Mouse (Mus musculus) neural tube, embryonic 11.5 days (tissue): ENCODE data around the gene Rbfox2. TPM values are rescaled to one million over a fixed set of nuclear protein-coding genes. Genes with fewer than 3 reads are reported as not detected.
"Not testable (repeated sequence)": the region's sequence is repeated elsewhere in the genome, so short reads cannot be mapped to it uniquely, and the experiment has no call there.

ENCODE experiments used
- ATAC-seq: fragments of 200-750 bp; cut with Nextera tagmentation; 2 replicates; pipeline ENCODE4 v1.8.0; 2017; ENCODE audit warnings: moderate number of reproducible peaks, mild to moderate bottlenecking, moderate TSS enrichment, moderate library complexity; ENCODE audit not compliant: insufficient read depth, low FRiP score, low TSS enrichment
- DNase-seq: peaks from one replicate; pipeline ENCODE4 v3.0.0-alpha.2; 2015; ENCODE audit warnings: low spot score
- H3K27ac ChIP-seq: fragments of 300-500 bp; sonication (generic); 2 replicates; pipeline ENCODE4 v1.5.1; 2014; ENCODE audit warnings: low read depth, mild to moderate bottlenecking, low read length
- H3K27me3 ChIP-seq: fragments of 300-500 bp; sonication (generic); 2 replicates; pipeline ENCODE4 v1.6.1; 2014; ENCODE audit warnings: mild to moderate bottlenecking, low read length, mixed read lengths; ENCODE audit not compliant: control insufficient read depth, insufficient read depth
- H3K36me3 ChIP-seq: fragments of 300-500 bp; sonication (generic); 2 replicates; pipeline ENCODE4 v1.6.1; 2014; ENCODE audit warnings: mild to moderate bottlenecking, low read length, moderate library complexity, mixed read lengths; ENCODE audit not compliant: control insufficient read depth, insufficient read depth
- H3K4me1 ChIP-seq: fragments of 300-500 bp; sonication (generic); 2 replicates; pipeline ENCODE4 v1.6.1; 2014; ENCODE audit warnings: low read length, mixed read lengths; ENCODE audit not compliant: control insufficient read depth, insufficient read depth
- H3K4me2 ChIP-seq: fragments of 300-500 bp; sonication (generic); 2 replicates; pipeline ENCODE4 v1.6.1; 2014; ENCODE audit warnings: low read depth, mild to moderate bottlenecking, moderate library complexity
- H3K4me3 ChIP-seq: fragments of 300-500 bp; sonication (generic); 2 replicates; pipeline ENCODE4 v1.5.1; 2014; ENCODE audit warnings: low read depth, low read length
- H3K9ac ChIP-seq: fragments of 300-500 bp; sonication (generic); 2 replicates; pipeline ENCODE4 v1.6.1; 2014; ENCODE audit warnings: mild to moderate bottlenecking, low read length
- H3K9me3 ChIP-seq: fragments of 300-500 bp; sonication (generic); 2 replicates; pipeline ENCODE4 v1.6.1; 2016; ENCODE audit warnings: low read length; ENCODE audit not compliant: control insufficient read depth
- WGBS: fragments of 180-500 bp; shearing (Covaris S2); extraction: QIAGEN DNeasy Blood & Tissue Kit; methylation state at CpG from one replicate; pipeline ENCODE4 v1.1.7; 2014; 5-methylcytosine and 5-hydroxymethylcytosine counted together
- polyA plus RNA-seq: library from polyadenylated mRNA; unstranded; fragments of >200 nt; fragmentation: Nextera tagmentation; extraction: Ambion mirVana; gene quantifications from 2 replicates; pipeline ENCODE4 v1.2.1, GENCODE M21; 2014

Rbfox2 gene
- polyA plus RNA-seq, 1 experiment from 2014 or later: 123 TPM

DNA sequence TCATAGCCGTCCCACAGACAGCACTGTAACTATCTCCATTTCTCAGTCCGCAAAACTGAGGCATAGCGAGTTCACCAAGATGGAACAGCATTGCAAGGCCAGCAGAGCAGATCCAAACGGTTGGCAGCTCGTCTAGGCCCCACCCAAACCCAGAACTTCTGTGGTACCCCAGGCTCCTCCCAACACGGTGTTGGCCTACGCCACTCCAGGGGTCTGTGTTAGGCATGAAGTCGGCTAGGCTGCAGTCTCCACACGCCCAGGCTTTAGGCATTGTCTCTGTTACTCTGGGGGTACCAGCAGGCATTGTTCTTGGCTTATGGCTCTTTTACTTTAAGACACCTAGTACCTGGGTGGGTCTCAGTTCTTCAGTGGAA lies 30.2 kb upstream of the Rbfox2 start:
- H3K9me3 ChIP-seq: no peaks in the 10 kb centered on the region
- H3K27me3 ChIP-seq: no peaks in the 10 kb centered on the region
- ATAC-seq (no peak), DNase-seq (no peak)
- no peaks in the 10 kb centered on the region for H3K36me3 ChIP-seq
- peak overlapping the region; percentile 47 for H3K9ac ChIP-seq
- no peak overlapping the region for H3K4me2 ChIP-seq
- H3K4me1 ChIP-seq: peaks cover 18% of the 10 kb centered on the region
- no peak overlapping the region for H3K27ac ChIP-seq
- 55% methylated on average over 9 of the region's 9 CpGs for WGBS
- no peak overlapping the region for H3K4me3 ChIP-seq

DNA sequence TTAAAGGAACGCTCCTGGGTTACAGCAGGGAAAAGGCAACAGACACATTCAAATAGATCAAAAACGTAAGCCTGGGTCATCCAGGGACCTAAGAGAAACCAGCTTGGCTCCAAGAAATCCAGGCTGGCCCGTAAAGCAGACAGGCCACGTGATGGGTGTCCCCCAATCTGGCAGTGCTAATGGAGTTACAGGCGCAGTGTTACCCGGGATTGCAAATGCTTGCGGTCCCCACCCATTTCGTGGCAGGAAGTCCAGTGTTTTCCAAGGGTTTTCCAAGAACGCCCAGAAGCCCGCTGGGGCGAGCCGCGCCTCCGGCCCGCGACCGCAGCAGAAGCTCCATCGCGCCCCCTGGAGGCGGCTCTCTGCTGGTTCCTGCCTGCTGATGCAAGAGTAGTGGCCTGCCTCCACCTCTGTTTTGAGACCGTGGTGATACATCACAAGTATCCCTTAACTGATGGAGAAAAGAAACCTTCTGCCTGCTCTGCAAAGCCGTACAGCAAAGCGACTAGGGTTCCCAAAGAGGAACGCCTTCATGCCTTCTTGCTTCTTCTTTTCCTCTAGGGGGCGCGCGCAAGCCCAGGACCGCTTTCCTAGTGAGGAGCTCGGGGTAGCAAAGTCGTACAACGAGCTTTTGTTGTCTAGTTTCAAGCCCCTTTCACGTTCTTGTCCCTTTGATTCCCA lies 29.6 kb upstream of the Rbfox2 start:
- Histone ChIP-seq H3K9ac (peak overlapping the region; percentile 47), H3K4me2 (peak overlapping the region; percentile 43), H3K36me3 (no peaks in the 10 kb centered on the region), H3K27me3 (no peaks in the 10 kb centered on the region), H3K4me1 (peaks cover 18% of the 10 kb centered on the region), H3K4me3 (peak overlapping the region; percentile 27), H3K27ac (peak overlapping the region; percentile 34; the same call in 1 of the 2 replicates), H3K9me3 (no peaks in the 10 kb centered on the region)
- WGBS: 1% methylated on average over 32 of the region's 32 CpGs
- ATAC-seq (no peak; the same call in 1 of the 2 replicates), DNase-seq (peak; percentile 90)

DNA sequence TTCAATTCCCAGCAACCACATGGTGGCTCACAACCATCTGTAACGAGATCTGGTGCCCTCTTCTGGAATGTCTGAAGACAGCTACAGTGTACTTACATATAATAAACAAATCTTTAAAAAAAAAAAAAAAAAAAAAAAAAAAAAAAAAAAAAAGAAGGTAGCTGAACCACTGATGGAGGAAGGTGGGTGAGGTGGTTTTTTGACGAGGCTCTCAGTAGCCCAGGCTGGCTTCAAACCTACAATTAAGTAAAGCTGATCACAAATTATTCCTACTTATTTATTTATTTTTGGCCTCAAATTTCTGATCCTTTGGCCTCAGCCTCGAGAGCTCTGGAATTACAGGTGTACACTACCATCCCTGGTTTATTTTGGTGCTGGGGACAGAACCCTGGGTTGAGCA lies 28.4 kb upstream of the Rbfox2 start:
- not testable (repeated sequence) for ATAC-seq, H3K27me3 ChIP-seq, H3K9me3 ChIP-seq, H3K4me2 ChIP-seq, H3K9ac ChIP-seq, H3K4me3 ChIP-seq, DNase-seq, H3K27ac ChIP-seq, H3K36me3 ChIP-seq
- WGBS: 92% methylated on average over 3 of the region's 3 CpGs
- peaks cover 15% of the 10 kb centered on the region for H3K4me1 ChIP-seq

DNA sequence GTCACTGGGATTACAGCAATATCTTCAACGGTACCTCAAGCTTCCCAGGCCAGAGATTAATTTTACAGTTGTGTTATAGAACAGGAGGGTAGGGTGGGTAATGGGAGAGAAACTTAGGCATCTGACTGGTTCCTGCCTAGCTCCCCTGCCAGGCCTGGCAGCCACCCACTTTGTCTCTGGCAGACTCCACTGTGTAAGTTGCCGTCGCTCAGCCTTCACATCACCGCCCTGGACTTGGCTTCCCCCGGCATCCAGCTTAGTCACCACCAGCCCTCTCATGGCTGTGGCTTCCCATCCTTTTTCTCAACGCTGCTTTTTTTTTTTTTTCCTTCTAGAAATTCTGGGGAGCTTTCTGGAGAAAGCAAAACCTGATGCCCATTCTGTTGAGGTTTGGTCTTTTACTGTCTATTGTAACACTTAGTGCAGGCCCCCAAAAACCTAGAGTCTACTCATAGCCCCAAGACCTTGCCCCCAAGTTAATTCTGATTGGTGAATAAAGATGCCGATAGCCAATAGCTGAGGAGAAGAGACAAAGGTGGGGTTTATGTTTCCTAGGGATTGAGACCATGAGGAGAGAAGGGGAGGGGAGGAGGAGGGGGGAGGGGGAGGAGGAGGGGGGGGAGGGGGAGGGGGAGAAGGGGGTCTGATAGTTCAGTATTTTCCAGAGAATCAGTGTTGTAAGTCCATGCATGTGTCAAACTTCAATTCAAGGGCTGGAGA lies 25.6 kb upstream of the Rbfox2 start:
- H3K4me2 ChIP-seq: no peak overlapping the region
- H3K27me3 ChIP-seq: no peaks in the 10 kb centered on the region
- no peak for DNase-seq
- no peaks in the 10 kb centered on the region for H3K9me3 ChIP-seq
- H3K4me3 ChIP-seq: no peak overlapping the region
- no peak for ATAC-seq
- no peaks in the 10 kb centered on the region for H3K36me3 ChIP-seq
- no peak overlapping the region for H3K27ac ChIP-seq
- H3K9ac ChIP-seq: no peak overlapping the region
- H3K4me1 ChIP-seq: peaks cover 13% of the 10 kb centered on the region
- 84% methylated on average over 7 of the region's 7 CpGs for WGBS

DNA sequence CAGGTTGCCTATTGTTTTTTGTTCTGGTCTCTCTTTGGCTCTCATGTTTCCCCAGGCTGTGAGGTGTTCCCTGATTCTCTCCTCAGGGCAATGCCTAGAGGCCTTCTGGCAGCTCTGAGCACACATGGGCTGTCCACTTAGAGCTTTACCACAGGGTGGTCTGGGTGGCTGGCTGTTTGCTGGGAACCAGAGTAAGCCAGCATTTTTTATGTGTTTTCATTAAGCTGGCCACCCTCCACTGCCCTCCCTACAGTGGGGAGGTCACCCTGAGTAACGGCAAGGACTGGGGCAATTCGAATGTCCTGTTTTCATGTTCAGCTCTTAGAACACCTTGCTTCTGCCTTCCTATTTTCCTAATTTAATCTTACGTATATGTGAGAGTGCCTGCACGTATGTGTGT lies 24.6 kb upstream of the Rbfox2 start:
- Histone ChIP-seq H3K9me3 (no peaks in the 10 kb centered on the region), H3K4me3 (no peak overlapping the region), H3K9ac (no peak overlapping the region), H3K36me3 (no peaks in the 10 kb centered on the region), H3K27ac (no peak overlapping the region), H3K4me1 (peaks cover 8% of the 10 kb centered on the region), H3K4me2 (no peak overlapping the region), H3K27me3 (no peaks in the 10 kb centered on the region)
- 74% methylated on average over 4 of the region's 4 CpGs for WGBS
- DNase-seq (no peak), ATAC-seq (no peak)

DNA sequence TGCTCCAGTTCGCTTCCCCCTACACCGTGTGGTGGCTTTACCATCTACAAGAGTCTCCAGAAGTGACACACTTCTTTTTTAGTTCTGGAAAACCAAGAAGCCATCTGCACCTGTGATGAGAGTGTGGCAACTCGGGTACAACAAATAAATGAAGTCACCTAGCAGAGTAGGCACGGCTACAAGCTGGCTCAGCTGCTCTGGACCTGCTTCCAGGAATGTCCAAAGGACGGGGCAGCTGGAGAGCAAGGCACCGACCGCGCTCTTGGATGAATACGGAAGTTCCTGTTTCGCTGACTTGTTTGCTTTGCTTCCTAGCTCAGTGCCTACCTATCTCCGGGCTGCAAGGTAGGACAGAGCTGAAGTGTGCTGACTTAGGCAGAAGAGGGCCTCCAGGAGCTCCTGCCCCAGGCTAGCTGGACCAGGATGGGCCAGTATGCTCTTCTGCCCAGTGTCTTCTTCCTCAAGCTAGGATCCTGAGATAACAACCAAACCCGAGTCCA lies 22.9 kb upstream of the Rbfox2 start:
- ATAC-seq (no peak), DNase-seq (no peak)
- Histone ChIP-seq H3K4me3 (no peak overlapping the region), H3K36me3 (no peaks in the 10 kb centered on the region), H3K27ac (no peak overlapping the region), H3K27me3 (no peaks in the 10 kb centered on the region), H3K9me3 (no peaks in the 10 kb centered on the region), H3K4me2 (no peak overlapping the region), H3K4me1 (no peaks in the 10 kb centered on the region), H3K9ac (no peak overlapping the region)
- WGBS: 82% methylated on average over 12 of the region's 12 CpGs

DNA sequence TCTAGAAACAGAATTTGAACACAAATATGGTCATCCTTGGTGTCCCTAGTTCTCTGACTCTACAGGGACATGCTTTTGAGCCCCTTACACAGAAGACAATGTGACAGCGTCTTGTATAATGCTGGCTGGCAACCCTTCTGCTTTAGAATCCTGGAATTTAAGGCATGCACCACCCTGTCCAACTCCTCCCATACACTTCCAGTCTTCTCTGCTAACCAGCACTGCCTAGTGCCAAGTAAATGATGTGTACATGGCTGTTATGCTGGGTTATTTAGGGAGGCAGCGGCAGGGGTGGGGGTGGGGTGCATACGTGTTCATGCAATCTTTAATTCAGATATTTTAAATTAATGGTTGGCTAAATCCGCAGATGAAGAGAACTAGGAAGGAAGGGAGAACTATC lies 19.6 kb upstream of the Rbfox2 start:
- WGBS: 91% methylated on average over 4 of the region's 4 CpGs

DNA sequence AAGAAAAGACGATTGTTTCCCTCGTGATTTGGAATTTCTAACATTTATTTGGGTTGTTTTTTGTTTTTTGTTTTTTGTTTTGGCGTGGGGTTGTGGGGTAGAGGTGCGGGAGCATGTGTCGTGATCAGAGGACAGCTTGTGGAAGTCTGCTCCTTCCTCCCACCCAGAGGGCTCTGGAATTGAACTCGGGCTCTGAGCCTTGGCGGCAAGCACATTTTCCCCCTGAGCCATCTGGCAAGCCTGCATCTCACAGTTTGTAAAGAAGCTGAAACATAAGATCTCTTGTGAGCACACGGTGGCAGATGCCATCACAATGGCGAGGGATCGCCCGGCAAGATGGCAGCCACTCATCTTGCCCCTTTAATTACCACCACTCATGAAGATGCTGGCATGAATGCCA lies 17.6 kb upstream of the Rbfox2 start:
- H3K27ac ChIP-seq: no peak overlapping the region
- no peaks in the 10 kb centered on the region for H3K9me3 ChIP-seq
- WGBS: 93% methylated on average over 11 of the region's 11 CpGs
- ATAC-seq (no peak), DNase-seq (no peak)
- H3K4me2 ChIP-seq: no peak overlapping the region
- no peaks in the 10 kb centered on the region for H3K27me3 ChIP-seq
- H3K36me3 ChIP-seq: no peaks in the 10 kb centered on the region
- no peak overlapping the region for H3K9ac ChIP-seq
- H3K4me3 ChIP-seq: no peak overlapping the region
- no peaks in the 10 kb centered on the region for H3K4me1 ChIP-seq

More for the DNA sequence above, 19.6 kb upstream of the Rbfox2 start:
- Histone ChIP-seq H3K4me1 (no peaks in the 10 kb centered on the region), H3K4me3 (no peak overlapping the region), H3K27me3 (no peaks in the 10 kb centered on the region), H3K36me3 (no peaks in the 10 kb centered on the region), H3K9ac (no peak overlapping the region), H3K27ac (no peak overlapping the region), H3K9me3 (no peaks in the 10 kb centered on the region), H3K4me2 (no peak overlapping the region)
- no peak for DNase-seq
- no peak for ATAC-seq

DNA sequence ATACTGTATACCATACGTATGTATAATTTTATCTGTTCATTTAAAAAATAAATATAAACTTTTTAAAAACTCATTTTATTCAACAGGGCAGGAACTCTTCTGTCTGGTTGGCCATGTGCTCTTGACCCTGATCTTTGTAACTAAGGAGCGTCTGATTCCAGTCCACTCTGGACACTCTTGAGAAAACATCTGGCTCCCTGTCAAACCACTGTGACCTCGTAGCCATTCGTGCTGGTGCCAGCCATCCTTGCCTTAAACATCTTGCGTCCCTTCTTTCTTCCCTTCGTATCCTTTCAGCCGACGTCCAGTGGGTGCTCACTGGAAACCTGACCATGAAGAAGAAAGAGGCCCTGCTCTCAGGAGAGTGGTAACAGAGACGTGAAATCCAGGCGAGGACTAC lies 16.4 kb upstream of the Rbfox2 start:
- no peaks in the 10 kb centered on the region for H3K36me3 ChIP-seq
- H3K9me3 ChIP-seq: no peaks in the 10 kb centered on the region
- H3K9ac ChIP-seq: no peak overlapping the region
- 87% methylated on average over 10 of the region's 10 CpGs for WGBS
- DNase-seq: no peak
- no peak overlapping the region for H3K4me3 ChIP-seq
- H3K4me2 ChIP-seq: no peak overlapping the region
- H3K27me3 ChIP-seq: no peaks in the 10 kb centered on the region
- no peaks in the 10 kb centered on the region for H3K4me1 ChIP-seq
- no peak overlapping the region for H3K27ac ChIP-seq
- ATAC-seq: no peak
